Mouse (Mus musculus): ENCODE data around the gene Chsy1. TPM values are rescaled to one million over a fixed set of nuclear protein-coding genes. Genes with fewer than 3 reads are reported as not detected.
A peak's percentile ranks its signal among the peaks of the same experiment; 100 is the strongest.

Gene Chsy1
- polyA plus RNA-seq, 1 experiment from 2014 or later = 14.0 TPM

DNA sequence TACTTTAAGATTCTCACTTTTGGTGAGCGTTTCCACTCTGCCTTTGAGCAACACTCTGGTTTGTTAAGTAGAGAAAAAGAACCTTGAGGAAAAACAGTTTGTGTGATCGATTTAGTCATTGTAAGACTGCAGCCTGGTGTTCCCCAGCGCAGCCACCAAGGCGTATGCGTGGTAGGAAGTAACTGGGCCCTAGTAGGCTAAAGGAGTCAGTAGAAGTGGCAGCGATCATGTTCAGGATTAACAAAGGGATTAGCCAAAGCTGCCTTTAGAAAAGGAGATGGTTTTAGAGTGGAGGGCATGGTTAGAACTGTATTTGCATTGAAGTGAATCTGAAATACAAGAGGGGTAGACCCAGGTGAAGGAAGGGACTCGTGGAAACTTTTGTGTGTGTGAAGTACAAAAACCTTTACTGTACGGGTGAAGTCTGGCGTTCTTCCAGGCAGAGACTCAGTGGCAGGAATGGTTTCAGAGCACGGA is 1.4 kb downstream of the Chsy1 start:
- WGBS = 5% methylated on average over 10 of the region's 10 CpGs
- Histone ChIP-seq H3K4me3 (replicated peaks) (peak overlapping the region; percentile 84), H3K9me3 (no peaks in the 10 kb centered on the region), H3K9ac (peak overlapping the region; percentile 92), H3K27ac (peak overlapping the region; percentile 78; the same call in 1 of the 2 replicates), H3K27me3 (replicated peaks) (no peaks in the 10 kb centered on the region), H3K4me2 (peak overlapping the region; percentile 92), H3K4me1 (peaks cover 18% of the 10 kb centered on the region), H3K36me3 (no peaks in the 10 kb centered on the region)
- ATAC-seq (ENCODE audit: insufficient read depth, low FRiP score, low read depth) = no peak

DNA sequence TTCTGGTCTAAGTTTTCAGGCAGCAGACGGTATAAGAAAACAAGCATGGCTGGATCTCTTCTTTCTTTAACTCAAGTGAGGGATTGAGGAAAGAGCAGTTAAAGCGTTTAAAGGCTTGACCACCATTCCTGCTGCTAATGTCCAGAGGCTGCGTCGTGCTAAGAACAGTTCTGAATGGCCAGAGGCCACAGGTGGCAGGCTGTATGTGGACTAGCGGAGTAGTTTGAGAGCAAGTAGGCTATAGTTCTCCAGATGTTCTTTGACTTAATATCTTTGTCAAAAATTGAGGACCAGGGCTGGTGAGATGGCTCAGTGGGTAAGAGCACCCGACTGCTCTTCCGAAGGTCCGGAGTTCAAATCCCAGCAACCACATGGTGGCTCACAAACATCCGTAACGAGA is 1.9 kb downstream of the Chsy1 start:
- Histone ChIP-seq H3K4me3 (replicated peaks) (peak overlapping the region; percentile 84), H3K27me3 (replicated peaks) (no peaks in the 10 kb centered on the region), H3K4me1 (peaks cover 23% of the 10 kb centered on the region), H3K36me3 (no peaks in the 10 kb centered on the region), H3K9ac (no peak overlapping the region), H3K27ac (no peak overlapping the region), H3K4me2 (peak overlapping the region; percentile 92), H3K9me3 (no peaks in the 10 kb centered on the region)
- no peak for ATAC-seq (ENCODE audit: insufficient read depth, low FRiP score, low read depth)
- 63% methylated on average over 10 of the region's 10 CpGs for WGBS

DNA sequence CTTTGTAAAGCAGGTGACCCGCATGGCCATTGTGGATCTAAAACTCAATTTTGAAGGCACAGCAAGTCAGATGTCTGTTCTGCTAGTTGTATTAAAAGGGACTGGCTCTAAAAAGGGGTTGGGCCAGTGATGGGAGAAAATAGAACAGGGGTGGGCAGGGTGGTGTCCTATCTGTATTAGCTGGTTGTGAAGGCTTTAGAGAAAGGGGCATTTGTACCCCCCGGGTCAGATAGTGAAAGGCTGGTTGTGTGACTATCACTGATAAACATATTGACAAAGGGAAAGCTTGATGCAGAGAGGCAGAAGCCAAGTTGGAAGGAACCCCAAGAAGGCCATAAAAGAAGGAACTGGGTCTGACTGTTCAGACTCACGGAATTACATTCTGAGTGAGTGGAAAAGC is 4.2 kb downstream of the Chsy1 start:
- no peaks in the 10 kb centered on the region for H3K9me3 ChIP-seq
- 79% methylated on average over 3 of the region's 3 CpGs for WGBS
- peaks cover 28% of the 10 kb centered on the region for H3K4me1 ChIP-seq
- no peaks in the 10 kb centered on the region for H3K36me3 ChIP-seq
- ATAC-seq (ENCODE audit: insufficient read depth, low FRiP score, low read depth) = no peak
- H3K27ac ChIP-seq = no peak overlapping the region
- H3K9ac ChIP-seq = no peak overlapping the region
- no peak overlapping the region for H3K4me3 ChIP-seq (replicated peaks)
- no peak overlapping the region for H3K4me2 ChIP-seq
- no peaks in the 10 kb centered on the region for H3K27me3 ChIP-seq (replicated peaks)

DNA sequence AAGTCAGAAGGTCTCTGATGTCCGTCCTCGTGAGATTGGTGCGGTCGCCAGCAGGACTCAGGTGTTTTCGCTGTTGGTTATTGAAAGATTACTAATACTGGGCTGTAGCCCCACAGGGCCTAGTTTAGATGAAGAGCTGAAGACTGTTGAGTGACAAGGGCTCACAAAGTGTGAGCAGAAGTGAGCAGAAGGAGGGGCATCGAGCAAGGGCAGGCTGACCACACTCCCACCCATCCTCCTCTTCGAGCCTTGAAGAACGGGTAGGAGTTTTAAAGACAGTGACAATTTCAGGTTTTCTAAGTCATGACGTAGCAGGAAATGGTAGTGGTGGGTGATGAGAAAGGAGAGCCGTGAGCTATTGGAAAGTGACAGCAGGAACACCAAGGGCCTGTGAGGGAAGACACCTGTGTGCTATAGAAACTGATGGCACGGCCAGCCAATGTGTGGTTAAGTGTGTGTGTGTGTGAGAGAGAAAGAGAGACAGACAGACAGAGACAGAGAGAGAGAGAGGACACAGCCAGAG is 6.6 kb downstream of the Chsy1 start:
- no peaks in the 10 kb centered on the region for H3K27me3 ChIP-seq (replicated peaks)
- no peak for ATAC-seq (ENCODE audit: insufficient read depth, low FRiP score, low read depth)
- 61% methylated on average over 11 of the region's 11 CpGs for WGBS
- H3K36me3 ChIP-seq = no peaks in the 10 kb centered on the region
- peaks cover 25% of the 10 kb centered on the region for H3K4me1 ChIP-seq
- no peak overlapping the region for H3K27ac ChIP-seq
- no peaks in the 10 kb centered on the region for H3K9me3 ChIP-seq
- H3K4me2 ChIP-seq = no peak overlapping the region
- no peak overlapping the region for H3K9ac ChIP-seq
- H3K4me3 ChIP-seq (replicated peaks) = no peak overlapping the region

DNA sequence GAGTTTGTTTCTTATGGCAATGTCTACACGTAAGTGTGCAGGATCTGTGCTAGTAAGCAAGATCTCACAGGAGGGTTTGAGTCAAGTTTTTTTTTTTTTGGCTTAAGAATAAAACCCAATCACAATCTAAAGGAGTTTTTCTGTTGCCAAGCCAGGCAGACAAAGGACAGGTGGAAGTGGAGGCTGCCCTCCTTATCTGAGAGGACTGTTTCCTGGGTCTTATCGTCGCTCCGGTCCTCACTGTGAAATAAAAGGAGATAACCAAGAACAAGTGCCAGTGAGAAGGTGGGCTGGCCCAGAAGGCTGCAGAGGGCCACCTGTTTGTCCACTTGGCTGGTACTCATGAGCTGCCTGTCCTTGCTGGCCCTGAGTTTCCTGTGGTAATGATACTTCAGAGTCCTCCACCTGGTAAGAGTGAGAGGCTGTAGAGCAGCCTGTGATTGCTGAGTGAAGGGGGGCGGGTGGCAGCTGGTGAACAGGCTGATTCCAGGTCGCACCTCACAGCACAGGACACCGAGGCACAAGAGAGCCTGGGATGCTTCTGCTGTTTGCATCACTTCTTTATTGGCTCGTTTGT is 7.7 kb downstream of the Chsy1 start:
- Histone ChIP-seq H3K27me3 (replicated peaks) (no peaks in the 10 kb centered on the region), H3K4me1 (peaks cover 25% of the 10 kb centered on the region), H3K4me2 (no peak overlapping the region), H3K36me3 (no peaks in the 10 kb centered on the region), H3K9ac (no peak overlapping the region), H3K27ac (no peak overlapping the region), H3K9me3 (no peaks in the 10 kb centered on the region), H3K4me3 (replicated peaks) (no peak overlapping the region)
- ATAC-seq (ENCODE audit: insufficient read depth, low FRiP score, low read depth) = no peak
- 64% methylated on average over 8 of the region's 8 CpGs for WGBS

DNA sequence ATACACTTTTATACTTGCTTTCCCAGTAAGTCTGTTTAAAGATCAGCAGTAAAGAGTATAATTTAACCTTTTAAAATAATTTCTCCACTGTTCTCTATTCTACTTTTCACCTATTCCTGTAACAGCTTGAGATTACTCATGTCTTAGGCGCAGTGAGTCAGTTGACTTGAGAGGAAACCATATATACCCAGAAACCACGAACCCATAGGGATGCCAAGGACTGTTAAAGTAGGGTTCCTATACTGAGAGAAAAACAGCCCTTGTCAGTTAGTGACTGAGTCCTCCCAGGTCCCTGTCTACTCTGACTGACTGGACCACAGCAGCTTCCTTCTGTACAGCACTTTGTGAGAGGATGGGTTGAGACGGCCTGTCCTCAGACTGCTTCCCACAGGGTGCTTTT is 8.7 kb downstream of the Chsy1 start:
- Histone ChIP-seq H3K27ac (no peak overlapping the region), H3K4me1 (peaks cover 21% of the 10 kb centered on the region), H3K9me3 (no peaks in the 10 kb centered on the region), H3K4me3 (replicated peaks) (no peak overlapping the region), H3K27me3 (replicated peaks) (no peaks in the 10 kb centered on the region), H3K36me3 (no peaks in the 10 kb centered on the region), H3K9ac (no peak overlapping the region), H3K4me2 (no peak overlapping the region)
- WGBS = 80% methylated on average over 3 of the region's 3 CpGs
- no peak for ATAC-seq (ENCODE audit: insufficient read depth, low FRiP score, low read depth)

DNA sequence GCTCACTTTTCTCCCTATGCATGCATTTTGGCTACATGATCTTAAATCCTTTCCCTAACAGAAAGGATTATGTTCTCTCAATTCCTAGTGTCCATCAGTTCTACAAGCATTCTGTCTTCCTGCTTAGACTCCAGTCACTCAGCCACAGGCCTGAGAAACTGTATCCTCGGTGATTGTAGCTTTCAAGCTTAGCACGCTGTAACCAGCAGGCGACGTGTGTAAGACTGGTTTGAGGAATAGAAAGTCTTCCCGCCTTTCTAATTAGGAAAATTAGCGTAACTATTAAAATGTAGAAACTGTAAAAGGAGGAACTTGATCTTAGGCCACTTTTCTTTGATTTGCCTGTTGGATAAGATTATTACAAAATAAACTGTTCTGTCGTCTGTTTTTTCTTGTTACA is 9.5 kb downstream of the Chsy1 start:
- H3K4me2 ChIP-seq = no peak overlapping the region
- H3K27me3 ChIP-seq (replicated peaks) = no peaks in the 10 kb centered on the region
- no peaks in the 10 kb centered on the region for H3K36me3 ChIP-seq
- H3K9ac ChIP-seq = no peak overlapping the region
- H3K9me3 ChIP-seq = no peaks in the 10 kb centered on the region
- H3K27ac ChIP-seq = no peak overlapping the region
- WGBS = 79% methylated on average over 7 of the region's 7 CpGs
- peaks cover 19% of the 10 kb centered on the region for H3K4me1 ChIP-seq
- H3K4me3 ChIP-seq (replicated peaks) = no peak overlapping the region
- ATAC-seq (ENCODE audit: insufficient read depth, low FRiP score, low read depth) = no peak

DNA sequence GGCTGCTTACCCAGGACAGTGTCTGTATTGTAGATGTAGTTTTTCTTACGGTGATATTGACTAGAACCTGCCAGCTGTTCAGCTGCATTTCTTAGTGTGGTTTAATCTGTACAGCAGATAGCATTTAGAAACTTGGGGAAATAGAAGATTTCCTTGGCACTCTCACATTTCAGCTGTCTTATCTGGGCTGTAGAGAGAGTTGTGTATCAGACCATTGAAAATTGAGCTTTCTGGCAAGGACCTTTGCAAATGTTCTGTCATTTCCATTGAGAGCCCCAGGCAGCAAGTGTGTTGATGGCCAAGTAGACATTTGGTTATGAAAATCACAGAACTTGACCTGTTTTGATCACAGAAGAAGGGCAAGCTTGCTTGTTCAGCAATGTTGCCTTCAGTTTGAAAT is 10.8 kb downstream of the Chsy1 start:
- WGBS = 59% methylated on average over 1 of the region's 1 CpGs
- Histone ChIP-seq H3K9ac (no peak overlapping the region), H3K9me3 (no peaks in the 10 kb centered on the region), H3K27ac (no peak overlapping the region), H3K27me3 (replicated peaks) (no peaks in the 10 kb centered on the region), H3K4me1 (peaks cover 19% of the 10 kb centered on the region), H3K4me3 (replicated peaks) (no peak overlapping the region), H3K4me2 (no peak overlapping the region), H3K36me3 (no peaks in the 10 kb centered on the region)
- no peak for ATAC-seq (ENCODE audit: insufficient read depth, low FRiP score, low read depth)

DNA sequence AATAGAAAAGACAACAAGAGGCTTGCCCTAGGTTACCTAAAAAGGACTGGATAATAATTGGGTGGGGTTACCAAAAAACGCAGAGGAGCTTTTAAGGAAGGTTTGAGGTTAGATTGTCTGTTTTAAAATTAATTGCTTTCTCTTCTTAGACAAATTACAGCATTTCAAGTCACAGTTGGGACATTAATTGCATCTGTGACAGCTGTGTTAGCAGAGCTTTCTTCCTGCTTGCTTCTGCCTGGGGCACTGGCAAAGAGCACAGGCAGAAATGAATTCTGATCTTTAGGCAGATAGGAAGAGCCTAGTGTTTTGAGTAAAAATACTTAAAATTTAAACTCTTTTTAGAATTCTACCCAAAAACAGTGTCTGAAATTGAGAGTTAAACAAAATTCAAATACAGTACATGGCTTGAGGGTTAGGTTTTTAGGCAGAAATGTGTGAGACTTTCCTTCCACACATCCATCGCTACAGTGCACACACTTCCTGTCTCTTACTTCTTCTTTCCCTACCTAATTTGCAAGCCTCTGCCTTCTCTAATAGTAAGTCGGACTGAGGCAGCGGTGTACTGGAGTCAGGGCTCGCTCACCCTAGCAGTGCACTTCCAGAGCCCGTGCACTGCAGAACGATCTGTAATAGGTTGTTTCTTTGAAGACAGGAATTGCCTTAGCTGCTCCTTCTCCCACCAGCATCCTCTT is 11.5 kb downstream of the Chsy1 start:
- no peaks in the 10 kb centered on the region for H3K36me3 ChIP-seq
- no peak overlapping the region for H3K4me3 ChIP-seq (replicated peaks)
- no peak for ATAC-seq (ENCODE audit: insufficient read depth, low FRiP score, low read depth)
- no peak overlapping the region for H3K9ac ChIP-seq
- H3K27ac ChIP-seq = no peak overlapping the region
- no peaks in the 10 kb centered on the region for H3K27me3 ChIP-seq (replicated peaks)
- 66% methylated on average over 7 of the region's 7 CpGs for WGBS
- H3K4me1 ChIP-seq = peaks cover 14% of the 10 kb centered on the region
- H3K9me3 ChIP-seq = no peaks in the 10 kb centered on the region
- H3K4me2 ChIP-seq = no peak overlapping the region

DNA sequence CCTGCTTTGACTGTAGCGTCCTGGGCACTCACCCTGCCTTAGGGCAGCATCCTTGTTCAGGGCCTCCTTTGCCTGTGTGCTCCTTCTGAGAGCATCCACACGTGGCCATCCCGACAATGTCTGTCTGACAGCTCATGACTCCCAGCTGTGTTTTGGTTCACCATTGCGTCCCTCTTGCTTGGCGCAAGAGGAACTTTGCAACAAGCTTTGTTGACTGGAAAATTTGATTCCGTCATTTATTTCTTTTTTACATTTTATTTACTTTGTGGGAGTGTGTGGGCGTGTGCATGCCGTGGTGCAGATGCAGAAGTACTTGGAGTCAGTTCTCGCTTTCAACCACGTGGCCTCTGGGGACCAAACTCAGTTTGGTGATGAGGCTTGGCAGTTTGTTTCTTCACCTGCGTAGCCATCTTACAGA is 15.2 kb downstream of the Chsy1 start:
- ATAC-seq (ENCODE audit: insufficient read depth, low FRiP score, low read depth) = no peak
- Histone ChIP-seq H3K9me3 (no peaks in the 10 kb centered on the region), H3K36me3 (0 out of 2 replicates have a peak, but pooled peaks cover 2% of the 10 kb centered on the region), H3K4me3 (replicated peaks) (no peak overlapping the region), H3K9ac (no peak overlapping the region), H3K4me2 (no peak overlapping the region), H3K4me1 (no peaks in the 10 kb centered on the region), H3K27me3 (replicated peaks) (no peaks in the 10 kb centered on the region), H3K27ac (no peak overlapping the region)
- WGBS = 40% methylated on average over 11 of the region's 11 CpGs

DNA sequence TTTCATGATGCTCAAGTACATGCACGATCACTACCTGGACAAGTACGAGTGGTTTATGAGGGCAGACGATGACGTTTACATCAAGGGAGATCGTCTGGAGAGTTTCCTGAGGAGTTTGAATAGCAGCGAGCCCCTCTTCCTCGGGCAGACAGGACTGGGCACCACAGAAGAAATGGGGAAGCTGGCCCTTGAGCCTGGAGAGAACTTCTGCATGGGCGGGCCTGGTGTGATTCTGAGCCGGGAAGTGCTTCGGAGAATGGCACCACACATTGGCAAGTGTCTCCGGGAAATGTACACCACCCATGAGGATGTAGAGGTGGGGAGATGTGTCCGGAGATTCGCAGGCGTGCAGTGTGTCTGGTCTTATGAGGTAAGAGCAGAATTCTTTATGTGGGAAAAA is 16.1 kb downstream of the Chsy1 start:
- Histone ChIP-seq H3K36me3 (0 out of 2 replicates have a peak, but pooled peaks cover 2% of the 10 kb centered on the region), H3K27ac (no peak overlapping the region), H3K4me2 (no peak overlapping the region), H3K27me3 (replicated peaks) (no peaks in the 10 kb centered on the region), H3K9me3 (no peaks in the 10 kb centered on the region), H3K9ac (no peak overlapping the region), H3K4me3 (replicated peaks) (no peak overlapping the region), H3K4me1 (no peaks in the 10 kb centered on the region)
- 83% methylated on average over 14 of the region's 14 CpGs for WGBS
- no peak for ATAC-seq (ENCODE audit: insufficient read depth, low FRiP score, low read depth)

DNA sequence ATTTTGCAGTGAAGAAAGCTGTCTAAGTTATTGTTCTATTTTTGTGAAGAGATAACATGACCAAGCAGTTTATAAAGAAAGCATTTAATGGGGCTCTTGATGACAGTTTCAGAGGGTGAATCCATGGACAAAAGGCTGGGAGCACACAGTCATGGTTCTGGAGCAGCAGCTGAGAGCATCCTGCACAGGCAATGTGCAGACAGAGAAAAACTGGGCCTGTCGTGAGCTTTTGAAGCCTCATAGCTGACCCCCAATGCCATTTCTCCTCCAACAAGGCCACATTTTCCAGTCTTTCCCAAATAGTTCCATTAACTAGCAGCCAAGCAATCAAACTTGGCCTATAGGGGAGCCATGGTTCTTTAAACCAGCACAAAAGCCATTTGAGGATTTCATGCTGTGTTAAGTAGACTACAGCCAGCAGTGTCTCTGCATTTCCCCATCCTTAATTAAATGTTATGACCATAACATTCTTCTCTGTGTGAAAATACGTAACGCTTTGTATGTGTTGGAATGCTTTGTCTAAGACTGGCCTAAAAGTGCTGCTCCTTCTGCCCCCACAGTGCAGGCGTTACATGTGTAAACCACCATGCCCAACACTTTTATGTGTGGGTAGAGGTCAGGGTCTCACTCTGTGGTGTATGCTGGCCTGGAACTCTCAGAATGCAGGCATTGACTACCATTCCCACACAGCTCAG is 18.8 kb downstream of the Chsy1 start:
- WGBS = 88% methylated on average over 4 of the region's 4 CpGs
- H3K36me3 ChIP-seq = 0 out of 2 replicates have a peak, but pooled peaks cover 2% of the 10 kb centered on the region

More for the DNA sequence above, 18.8 kb downstream of the Chsy1 start:
- no peaks in the 10 kb centered on the region for H3K4me1 ChIP-seq
- no peak overlapping the region for H3K27ac ChIP-seq
- no peak for ATAC-seq (ENCODE audit: insufficient read depth, low FRiP score, low read depth)
- no peak overlapping the region for H3K4me3 ChIP-seq (replicated peaks)
- H3K9ac ChIP-seq = no peak overlapping the region
- H3K9me3 ChIP-seq = no peaks in the 10 kb centered on the region
- H3K4me2 ChIP-seq = no peak overlapping the region
- no peaks in the 10 kb centered on the region for H3K27me3 ChIP-seq (replicated peaks)

Measured in stomach, embryonic 15.5 days (tissue).